Mouse (Mus musculus): ENCODE results near the gene Nop16.

DNA sequence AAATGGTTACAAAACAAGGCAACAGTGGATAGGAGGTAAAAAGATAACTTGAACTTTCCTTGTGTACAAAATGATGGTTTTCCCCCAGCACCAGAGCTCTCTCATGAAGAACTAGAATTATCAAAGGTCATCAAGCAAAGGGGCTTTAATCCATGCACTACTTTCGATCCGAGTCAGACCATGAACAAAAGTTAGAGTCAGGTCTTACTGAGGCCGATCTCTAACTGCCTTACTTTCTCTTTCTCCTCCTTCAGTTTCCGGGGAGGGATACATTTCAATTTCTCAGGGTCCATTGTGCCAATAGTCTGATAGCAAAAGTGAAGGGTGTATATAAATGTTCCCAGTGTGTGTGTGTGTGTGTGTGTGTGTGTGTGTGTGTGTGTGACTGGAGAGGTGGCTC, 17.3 kb downstream of the Nop16 start:
- TF ChIP-seq POLR2A (IDR thresholded peaks at IDR 0.05; ENCODE audit: insufficient read depth, low read length) (no peak), EP300 (IDR thresholded peaks at IDR 0.05; ENCODE audit: insufficient read depth, low read depth, low read length) (no peak)

Data from ES-Bruce4 (cell line).